Mouse (Mus musculus) liver, adult (tissue): Measurements from ENCODE around the gene Pde1c.

Experiments
- GATA4 ChIP-seq: IDR thresholded peaks from 2 replicates; pipeline ENCODE4 v1.6.1; 2014; ENCODE audit warnings: mild to moderate bottlenecking, low read length; ENCODE audit not compliant: insufficient replicate concordance

Gene Pde1c

GRCm38 (mm10) chr6:56098427-56098826 lies 470.5 kb downstream of the Pde1c start:
- TF ChIP-seq GATA4: no peak

GRCm38 (mm10) chr6:56076378-56076805 lies 492.5 kb downstream of the Pde1c start:
- TF ChIP-seq GATA4: no peak

GRCm38 (mm10) chr6:56068516-56068915 lies 500.4 kb downstream of the Pde1c start:
- TF ChIP-seq GATA4: no peak

GRCm38 (mm10) chr6:56066632-56067282 lies 502.1 kb downstream of the Pde1c start:
- TF ChIP-seq GATA4: no peak

- no peak for TF ChIP-seq GATA4
These were observed 505.2 kb downstream of the Pde1c start for GRCm38 (mm10) chr6:56063736-56064135.

GRCm38 (mm10) chr6:56049104-56049503 lies 519.8 kb downstream of the Pde1c start:
- no peak for TF ChIP-seq GATA4

GRCm38 (mm10) chr6:56048580-56048979 lies 520.3 kb downstream of the Pde1c start:
- TF ChIP-seq GATA4: no peak

GRCm38 (mm10) chr6:56044716-56045115 lies 524.2 kb downstream of the Pde1c start:
- no peak for TF ChIP-seq GATA4

- TF ChIP-seq GATA4: no peak
These were observed 524.6 kb downstream of the Pde1c start for GRCm38 (mm10) chr6:56044270-56044669.

GRCm38 (mm10) chr6:56039476-56040055 lies 529.3 kb downstream of the Pde1c start:
- TF ChIP-seq GATA4: no peak

GRCm38 (mm10) chr6:56035054-56035453 lies 533.8 kb downstream of the Pde1c start:
- no peak for TF ChIP-seq GATA4

GRCm38 (mm10) chr6:56032231-56032630 lies 536.7 kb downstream of the Pde1c start:
- TF ChIP-seq GATA4: no peak

GRCm38 (mm10) chr6:56029986-56030385 lies 538.9 kb downstream of the Pde1c start:
- no peak for TF ChIP-seq GATA4

GRCm38 (mm10) chr6:56027966-56028365 lies 540.9 kb downstream of the Pde1c start:
- TF ChIP-seq GATA4: no peak

GRCm38 (mm10) chr6:56027318-56027717 lies 541.6 kb downstream of the Pde1c start:
- no peak for TF ChIP-seq GATA4

- no peak for TF ChIP-seq GATA4
These were observed 543.4 kb downstream of the Pde1c start for GRCm38 (mm10) chr6:56025533-56025932.
